Mouse (Mus musculus) CD4-positive, CD25-positive, alpha-beta regulatory T cell, adult 2 months (primary cell): ENCODE results near the gene Tle4.

Experiments
- DNase-seq: peaks from one replicate; pipeline ENCODE4 v3.0.0-alpha.2; 2012; ENCODE audit warnings: low read depth, low spot score

The Tle4 gene

GRCm38 (mm10) chr19:14415996-14416395, 181.9 kb downstream of the Tle4 start:
- no peak for DNase-seq

DNA sequence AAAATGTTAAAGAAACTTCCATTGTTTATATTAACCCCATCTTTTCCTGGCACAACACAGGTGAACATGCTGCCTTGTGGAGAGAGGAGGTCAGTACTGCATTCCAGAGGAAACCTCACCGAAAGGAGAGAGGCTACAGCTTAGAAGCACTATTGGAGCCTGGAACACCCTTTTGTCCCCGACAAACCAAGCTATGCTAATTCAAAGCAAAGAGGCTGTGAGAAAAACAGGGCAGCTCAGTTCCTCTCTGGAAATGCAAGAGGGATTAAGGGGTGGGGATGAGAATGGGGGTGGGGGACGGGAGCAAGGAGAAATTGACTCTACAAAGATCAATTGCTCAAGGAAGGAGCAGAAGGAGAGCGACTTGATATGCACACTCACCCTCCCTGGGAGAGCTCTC, 182.9 kb downstream of the Tle4 start:
- DNase-seq, result no peak

GRCm38 (mm10) chr19:14406603-14407002, 191.2 kb downstream of the Tle4 start:
- no peak for DNase-seq
